Mouse (Mus musculus) ES-Bruce4 (cell line): ENCODE data around the gene Fgfr4.

Experiments used
- CTCF ChIP-seq: IDR thresholded peaks from one replicate; pipeline ENCODE4 v1.8.1; 2011; ENCODE audit warnings: low read depth, low read length
- EP300 ChIP-seq: IDR thresholded peaks from 2 replicates; pipeline ENCODE4 v1.6.1; 2011; ENCODE audit warnings: low read depth, low read length; ENCODE audit not compliant: insufficient read depth
- POLR2A ChIP-seq: IDR thresholded peaks from one replicate; pipeline ENCODE4 v1.8.1; 2011; ENCODE audit warnings: low read length; ENCODE audit not compliant: insufficient read depth

GRCm38 (mm10) chr13:55189531-55190107, 37.2 kb downstream of the Fgfr4 start:
- TF ChIP-seq CTCF (no peak), POLR2A (peak; percentile 13), EP300 (no peak)
